Mouse (Mus musculus): Measurements from ENCODE around the gene Hrk. TPM values are rescaled to one million over a fixed set of nuclear protein-coding genes. Genes with fewer than 3 reads are reported as not detected.

Hrk gene
- total and polyA plus RNA-seq, 3 experiments: not detected

- dilution Hi-C loops (cut with MboI; ENCODE audit: extremely low pct_ligation_motif_present, extremely low pct_unique_long_range_greater_than_20kb, low sequenced_read_pairs): no loop called here
- Histone ChIP-seq H3K36me3 (replicated peaks in 1 of 2; ENCODE audit: control insufficient read depth in 1 of 2, insufficient read depth in 1 of 2, low read length in 1 of 2) (peaks cover 26 to 93% of the 10 kb centered on the region in 2 experiments), H3K9me3 (replicated peaks; ENCODE audit: low read length) (no peaks in the 10 kb centered on the region), H3K4me2 (ENCODE audit: insufficient read depth, low read depth, poor library complexity, severe bottlenecking) (no peak overlapping the region), H3K4me3 (replicated peaks in 1 of 3; ENCODE audit: low read depth in 2 of 3, low read length in 2 of 3, poor library complexity in 1 of 3) (no peak overlapping the region), H3K79me2 (replicated peaks; ENCODE audit: control insufficient read depth, extremely low read depth, insufficient read depth, poor library complexity, severe bottlenecking) (peaks cover 9% of the 10 kb centered on the region; the same call in 1 of the 2 replicates), H3K27me3 (replicated peaks) (no peaks in the 10 kb centered on the region), H3K9ac (ENCODE audit: insufficient read depth, low read depth) (no peak overlapping the region), H3K27ac (ENCODE audit: insufficient read depth, low read depth) (no peak overlapping the region), H3K4me1 (ENCODE audit: control insufficient read depth in 1 of 2, insufficient read depth in 2 of 2) (peaks cover 0 to 4% of the 10 kb centered on the region in 2 experiments; a peak in 1 of 4 replicates)
- TF ChIP-seq POLR2AphosphoS2 (IDR thresholded peaks at IDR 0.05; ENCODE audit: low read depth, low read length) (no peak), CTCF (conservative IDR thresholded peaks at IDR 0.05 in 1 of 2, IDR thresholded peaks at IDR 0.05 in 1 of 2; ENCODE audit: low read depth in 2 of 2, low read length in 2 of 2) (no peak), HCFC1 (IDR thresholded peaks at IDR 0.05; ENCODE audit: low read depth, low read length) (no peak), RAD21 (IDR thresholded peaks at IDR 0.05; ENCODE audit: low read depth, low read length) (no peak), IRF4 (IDR thresholded peaks at IDR 0.05; ENCODE audit: low read depth, low read length) (no peak), NRF1 (IDR thresholded peaks at IDR 0.05; ENCODE audit: low read depth, low read length) (no peak), RCOR1 (conservative IDR thresholded peaks at IDR 0.05; ENCODE audit: low read depth, low read length) (no peak), NELFE (IDR thresholded peaks at IDR 0.05; ENCODE audit: low read depth, low read length) (no peak), GABPA (IDR thresholded peaks at IDR 0.05; ENCODE audit: insufficient replicate concordance, low read depth, low read length) (no peak), TCF12 (IDR thresholded peaks at IDR 0.05; ENCODE audit: low read depth, low read length) (no peak), JUN (IDR thresholded peaks at IDR 0.05; ENCODE audit: insufficient read depth, low read depth, low read length) (no peak)
- in situ Hi-C loops (cut with MboI; ENCODE audit: low pct_ligation_motif_present, low pct_unique_long_range_greater_than_20kb, low sequenced_read_pairs): no loop called here
- DNase-seq (ENCODE audit: extremely low read depth): no peak
These were observed 18.3 kb upstream of the Hrk start for GRCm38 (mm10) chr5:118145999-118146679.

DNA sequence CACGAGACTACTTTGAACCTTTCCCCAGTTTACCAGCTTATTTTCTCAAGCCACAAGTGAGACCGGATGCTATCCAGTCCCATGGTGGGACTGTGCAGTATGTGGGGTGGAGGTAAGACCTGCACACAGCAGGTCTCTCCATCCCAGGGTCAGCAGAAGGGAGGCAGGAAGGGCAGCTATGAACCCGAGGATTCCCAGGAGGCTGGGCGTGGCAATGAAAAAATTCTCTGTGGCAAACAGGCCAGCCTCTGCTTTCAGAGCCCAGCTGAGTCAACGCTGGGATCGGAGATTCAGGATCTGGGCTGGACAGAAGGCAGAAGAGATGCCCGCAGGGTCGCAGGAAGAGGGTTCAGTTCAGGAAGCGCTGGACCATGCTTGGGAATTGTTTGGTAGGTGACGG is 17.2 kb upstream of the Hrk start:
- dilution Hi-C loops (cut with MboI; ENCODE audit: extremely low pct_ligation_motif_present, extremely low pct_unique_long_range_greater_than_20kb, low sequenced_read_pairs) (no loop called here), in situ Hi-C loops (cut with MboI; ENCODE audit: low pct_ligation_motif_present, low pct_unique_long_range_greater_than_20kb, low sequenced_read_pairs) (no loop called here)
- TF ChIP-seq RCOR1 (conservative IDR thresholded peaks at IDR 0.05; ENCODE audit: low read depth, low read length) (no peak), POLR2AphosphoS2 (IDR thresholded peaks at IDR 0.05; ENCODE audit: low read depth, low read length) (no peak), JUN (IDR thresholded peaks at IDR 0.05; ENCODE audit: insufficient read depth, low read depth, low read length) (no peak), GABPA (IDR thresholded peaks at IDR 0.05; ENCODE audit: insufficient replicate concordance, low read depth, low read length) (no peak), MAX (IDR thresholded peaks at IDR 0.05; ENCODE audit: low read length) (no peak), MXI1 (IDR thresholded peaks at IDR 0.05; ENCODE audit: low read depth, low read length) (no peak)
- DNase-seq (ENCODE audit: extremely low read depth): no peak
- 0 out of 4 replicates have a peak, but pooled peaks cover 0 to under 1% of the 10 kb centered on the region in 2 experiments for H3K4me1 ChIP-seq (ENCODE audit: control insufficient read depth in 1 of 2, insufficient read depth in 2 of 2)
- no peaks in the 10 kb centered on the region for H3K9me3 ChIP-seq (replicated peaks; ENCODE audit: low read length)
- no peak overlapping the region for H3K27ac ChIP-seq (ENCODE audit: insufficient read depth, low read depth)
- no peak overlapping the region for H3K4me3 ChIP-seq (replicated peaks in 1 of 3; ENCODE audit: low read depth in 2 of 3, low read length in 2 of 3, poor library complexity in 1 of 3)
- H3K27me3 ChIP-seq (replicated peaks): no peaks in the 10 kb centered on the region
- H3K9ac ChIP-seq (ENCODE audit: insufficient read depth, low read depth): no peak overlapping the region
- H3K4me2 ChIP-seq (ENCODE audit: insufficient read depth, low read depth, poor library complexity, severe bottlenecking): no peak overlapping the region
- peaks cover 17 to 90% of the 10 kb centered on the region in 2 experiments for H3K36me3 ChIP-seq (replicated peaks in 1 of 2; ENCODE audit: control insufficient read depth in 1 of 2, insufficient read depth in 1 of 2, low read length in 1 of 2)
- peaks cover 12% of the 10 kb centered on the region; the same call in 1 of the 2 replicates for H3K79me2 ChIP-seq (replicated peaks; ENCODE audit: control insufficient read depth, extremely low read depth, insufficient read depth, poor library complexity, severe bottlenecking)
